Mouse (Mus musculus) heart, embryonic 16.5 days (tissue): ENCODE measurements around the gene Chil5. TPM values are rescaled to one million over a fixed set of nuclear protein-coding genes. Genes with fewer than 3 reads are reported as not detected.
"Not testable (repeated sequence)": the region's sequence is repeated elsewhere in the genome, so short reads cannot be mapped to it uniquely, and the experiment has no call there.

Source experiments
- ATAC-seq: fragments of 200-750 bp; cut with Nextera tagmentation; replicated peaks from 2 replicates; pipeline ENCODE4 v1.8.0; 2017; ENCODE audit warnings: moderate number of reproducible peaks; ENCODE audit not compliant: insufficient read depth, low FRiP score; ENCODE audit errors: extremely low read depth
- H3K27ac ChIP-seq: fragments of 300-500 bp; sonication (generic); 2 replicates; pipeline ENCODE4 v1.5.1; 2014; ENCODE audit warnings: mild to moderate bottlenecking, low read length, control low read depth, moderate library complexity
- H3K27me3 ChIP-seq: fragments of 300-500 bp; sonication (generic); 2 replicates; pipeline ENCODE4 v1.6.1; 2014; ENCODE audit warnings: low read length, mixed read lengths; ENCODE audit not compliant: control insufficient read depth, insufficient read depth
- H3K36me3 ChIP-seq: fragments of 300-500 bp; sonication (generic); 2 replicates; pipeline ENCODE4 v1.6.1; 2014; ENCODE audit not compliant: control insufficient read depth, insufficient read depth
- H3K4me1 ChIP-seq: fragments of 300-500 bp; sonication (generic); 2 replicates; pipeline ENCODE4 v1.6.1; 2014; ENCODE audit warnings: low read length, mixed read lengths; ENCODE audit not compliant: control insufficient read depth, insufficient read depth
- H3K4me2 ChIP-seq: fragments of 300-500 bp; sonication (generic); 2 replicates; pipeline ENCODE4 v1.6.1; 2014; ENCODE audit warnings: low read depth, mild to moderate bottlenecking, control low read depth, low read length
- H3K4me3 ChIP-seq: fragments of 300-500 bp; sonication (generic); 2 replicates; pipeline ENCODE4 v1.5.1; 2014; ENCODE audit warnings: mild to moderate bottlenecking, control low read depth, low read length
- H3K9ac ChIP-seq: fragments of 300-500 bp; sonication (generic); 2 replicates; pipeline ENCODE4 v1.6.1; 2014; ENCODE audit warnings: low read length, control low read depth
- H3K9me3 ChIP-seq: fragments of 300-500 bp; sonication (generic); replicated peaks from 2 replicates; pipeline ENCODE4 v1.6.1; 2016; ENCODE audit warnings: low read length; ENCODE audit not compliant: control insufficient read depth
- WGBS: fragments of 180-500 bp; shearing (Covaris S2); extraction: QIAGEN DNeasy Blood & Tissue Kit; methylation state at CpG from one replicate; pipeline ENCODE4 v1.1.7; 2014; 5-methylcytosine and 5-hydroxymethylcytosine counted together
- polyA plus RNA-seq: library from polyadenylated mRNA; unstranded; fragments of >200 nt; fragmentation: Nextera tagmentation; extraction: Ambion mirVana; gene quantifications from 2 replicates; pipeline ENCODE4 v1.2.1, GENCODE M21; 2015

Gene Chil5
- polyA plus RNA-seq, 1 experiment from 2014 or later: 0.29 TPM

- H3K9me3 ChIP-seq, H3K27me3 ChIP-seq, H3K27ac ChIP-seq, H3K36me3 ChIP-seq, H3K9ac ChIP-seq, H3K4me3 ChIP-seq, ATAC-seq, H3K4me1 ChIP-seq, H3K4me2 ChIP-seq: not testable (repeated sequence)
- 52% methylated on average over 10 of the region's 10 CpGs for whole genome bisulfite sequencing
These were observed 29.3 kb downstream of the Chil5 start for GRCm38 (mm10) chr3:106003360-106003759.

DNA sequence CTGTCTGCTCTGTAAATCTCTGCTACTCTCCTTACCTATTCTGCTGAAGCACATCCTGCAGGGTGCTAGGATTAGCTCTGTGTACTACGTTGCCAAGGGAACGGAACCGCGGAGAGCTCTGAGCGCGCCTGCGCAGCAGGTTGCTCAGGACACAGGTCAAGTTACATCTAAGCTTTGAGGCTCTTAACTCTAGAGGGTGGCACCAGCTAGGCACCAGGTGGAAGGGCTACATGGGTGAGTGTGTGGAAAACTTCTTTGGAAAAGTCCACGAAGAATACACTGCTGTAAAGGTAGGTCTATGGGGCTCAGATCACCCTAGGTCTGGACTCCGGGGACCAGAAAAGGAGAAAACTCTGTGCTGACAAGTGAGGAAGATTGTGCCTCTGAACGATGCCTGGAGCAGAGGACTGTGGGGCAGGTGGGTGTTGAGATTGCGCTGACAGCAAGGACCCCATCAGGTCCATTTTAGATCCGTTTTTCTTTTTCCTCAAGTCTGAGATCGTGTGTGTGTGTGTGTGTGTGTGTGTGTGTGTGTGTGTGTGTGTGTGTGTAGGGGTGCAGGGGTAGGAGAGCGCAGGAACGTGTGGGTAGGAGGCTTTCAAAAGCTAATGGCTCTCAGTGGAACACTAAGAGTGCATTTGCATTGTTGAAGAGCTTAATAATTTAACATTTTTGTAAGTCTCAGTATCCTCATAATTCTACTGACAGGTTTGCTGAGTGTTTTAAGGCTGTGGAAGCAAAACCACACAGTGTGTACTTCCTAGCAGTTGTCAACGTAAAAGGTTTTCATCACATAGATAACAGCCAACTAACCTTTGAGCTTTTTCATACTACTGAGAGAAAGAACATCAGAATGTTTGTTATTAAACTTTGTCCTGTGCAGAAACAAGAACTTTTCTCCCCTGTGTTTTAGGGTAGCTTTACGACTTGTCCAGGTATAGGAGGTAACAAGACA lies 30.9 kb downstream of the Chil5 start:
- Histone ChIP-seq H3K4me3 (peak overlapping the region; percentile 33), H3K9me3 (no peaks in the 10 kb centered on the region), H3K4me1 (peaks cover 8% of the 10 kb centered on the region), H3K36me3 (no peaks in the 10 kb centered on the region), H3K27ac (no peak overlapping the region), H3K27me3 (no peaks in the 10 kb centered on the region), H3K9ac (no peak overlapping the region), H3K4me2 (peak overlapping the region; percentile 60)
- WGBS: 21% methylated on average over 17 of the region's 17 CpGs
- peak; percentile 63; the same call in 1 of the 2 replicates for ATAC-seq

GRCm38 (mm10) chr3:106000707-106001375 lies 31.8 kb downstream of the Chil5 start:
- Histone ChIP-seq H3K9me3 (no peaks in the 10 kb centered on the region), H3K27me3 (no peaks in the 10 kb centered on the region), H3K4me1 (peaks cover 8% of the 10 kb centered on the region), H3K27ac (no peak overlapping the region), H3K36me3 (no peaks in the 10 kb centered on the region), H3K9ac (no peak overlapping the region), H3K4me3 (peak overlapping the region; percentile 33), H3K4me2 (peak overlapping the region; percentile 60)
- WGBS: 18% methylated on average over 11 of the region's 11 CpGs
- no peak for ATAC-seq

DNA sequence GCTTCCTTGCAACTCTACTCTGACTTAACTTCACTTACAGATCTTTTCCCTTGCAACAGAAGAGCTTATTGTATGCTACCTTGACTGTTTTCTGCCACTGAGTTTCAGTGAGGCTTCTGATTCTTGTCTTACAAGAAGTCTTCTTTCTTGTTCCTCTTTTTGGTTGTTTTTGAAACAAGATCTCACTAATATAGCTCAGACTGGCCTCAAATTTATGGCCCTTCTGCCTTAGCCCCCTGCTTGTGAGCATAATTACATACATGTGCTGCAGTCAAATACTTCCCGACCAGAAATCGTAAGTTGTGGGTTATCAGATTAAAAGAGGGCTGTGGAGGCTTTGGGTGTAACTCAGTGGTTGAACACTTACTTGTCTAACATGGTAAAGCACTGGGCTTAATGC lies 37.9 kb downstream of the Chil5 start:
- no peaks in the 10 kb centered on the region for H3K9me3 ChIP-seq
- H3K27me3 ChIP-seq: no peaks in the 10 kb centered on the region
- H3K4me2 ChIP-seq: no peak overlapping the region
- H3K27ac ChIP-seq: no peak overlapping the region
- no peaks in the 10 kb centered on the region for H3K36me3 ChIP-seq
- H3K4me3 ChIP-seq: no peak overlapping the region
- ATAC-seq: no peak
- no peak overlapping the region for H3K9ac ChIP-seq
- 58% methylated on average over 2 of the region's 2 CpGs for WGBS
- H3K4me1 ChIP-seq: no peaks in the 10 kb centered on the region

GRCm38 (mm10) chr3:105991653-105992283 lies 40.8 kb downstream of the Chil5 start:
- H3K4me1 ChIP-seq: no peaks in the 10 kb centered on the region
- no peaks in the 10 kb centered on the region for H3K27me3 ChIP-seq
- H3K4me3 ChIP-seq: no peak overlapping the region
- H3K4me2 ChIP-seq: no peak overlapping the region
- WGBS: 23% methylated on average over 4 of the region's 4 CpGs
- no peak for ATAC-seq
- H3K36me3 ChIP-seq: no peaks in the 10 kb centered on the region
- H3K9ac ChIP-seq: no peak overlapping the region
- no peaks in the 10 kb centered on the region for H3K9me3 ChIP-seq
- no peak overlapping the region for H3K27ac ChIP-seq

DNA sequence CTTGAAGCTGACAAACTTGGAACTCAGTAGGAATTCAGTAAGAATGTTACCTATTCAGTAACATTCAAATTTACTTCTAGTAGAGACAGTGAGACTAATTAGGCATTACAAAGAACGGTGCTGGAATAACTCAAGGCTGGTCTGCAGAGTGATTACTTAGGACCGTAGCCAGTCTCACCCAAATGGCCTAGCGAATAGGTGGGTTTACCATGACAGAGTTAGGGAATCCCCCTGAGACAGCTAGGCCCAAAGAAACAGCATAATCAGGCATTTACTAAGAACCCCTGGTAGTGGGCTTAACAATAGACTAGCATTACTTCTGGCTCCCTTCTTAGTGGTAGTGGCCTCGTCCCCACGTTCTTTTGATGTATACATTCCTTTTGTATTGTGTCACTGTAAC lies 43.0 kb downstream of the Chil5 start:
- H3K36me3 ChIP-seq, H3K4me3 ChIP-seq, H3K9ac ChIP-seq, ATAC-seq, H3K4me2 ChIP-seq, H3K9me3 ChIP-seq, H3K27me3 ChIP-seq, H3K4me1 ChIP-seq, H3K27ac ChIP-seq: not testable (repeated sequence)
- 64% methylated on average over 5 of the region's 5 CpGs for WGBS

DNA sequence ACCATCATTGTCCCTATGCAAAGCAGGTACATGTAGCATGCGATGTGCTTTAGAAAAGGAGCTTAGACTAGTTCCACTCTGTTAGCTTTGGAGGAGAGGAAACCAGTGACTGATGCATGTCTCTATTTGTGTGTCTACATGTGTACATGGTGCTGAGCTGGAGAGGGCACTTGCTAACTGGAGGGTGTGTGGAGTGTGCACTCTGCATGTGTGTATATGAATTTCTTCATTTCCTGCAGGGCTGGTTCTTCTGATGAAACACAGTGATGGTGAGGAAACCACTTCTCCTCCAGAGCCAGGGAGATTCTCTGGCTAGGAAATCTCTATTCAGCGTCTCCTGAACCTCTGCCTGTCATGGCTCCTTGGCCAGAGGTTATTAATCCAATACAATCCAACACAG lies 58.4 kb downstream of the Chil5 start:
- H3K9ac ChIP-seq: no peak overlapping the region
- H3K27ac ChIP-seq: no peak overlapping the region
- no peak overlapping the region for H3K4me3 ChIP-seq
- no peaks in the 10 kb centered on the region for H3K9me3 ChIP-seq
- no peaks in the 10 kb centered on the region for H3K27me3 ChIP-seq
- no peak for ATAC-seq
- WGBS: 79% methylated on average over 2 of the region's 2 CpGs
- H3K4me2 ChIP-seq: no peak overlapping the region
- H3K36me3 ChIP-seq: peaks cover 6% of the 10 kb centered on the region
- no peaks in the 10 kb centered on the region for H3K4me1 ChIP-seq

DNA sequence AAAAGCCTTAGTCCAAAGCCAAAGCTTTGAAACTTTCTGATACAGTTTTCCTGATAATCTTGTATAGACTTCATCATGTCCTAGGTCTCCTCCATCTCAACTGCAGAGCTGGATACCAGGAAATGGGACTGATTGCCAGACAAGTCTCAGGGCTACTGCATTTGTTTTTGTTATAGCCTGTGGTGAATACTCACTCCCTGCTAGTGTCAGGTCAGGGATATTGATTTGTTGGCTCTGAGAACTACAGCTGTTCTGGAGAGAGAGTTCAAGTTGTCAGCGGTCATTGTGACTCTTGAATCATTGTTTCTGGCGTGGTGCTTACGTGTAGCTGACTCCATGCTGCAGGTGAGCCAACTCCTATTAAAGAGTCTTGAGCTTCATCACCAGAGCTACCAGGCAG lies 59.2 kb downstream of the Chil5 start, which contains the start of gene Ovgp1:
Ovgp1 (plus strand) TSS at position 301 of the 400 bp plus-strand sequence.
- peaks cover 13% of the 10 kb centered on the region for H3K36me3 ChIP-seq
- H3K9ac ChIP-seq: no peak within 1 kb of the TSS
- H3K4me1 ChIP-seq: no peaks in the 10 kb centered on the region
- H3K27ac ChIP-seq: no peak within 1 kb of the TSS
- H3K4me3 ChIP-seq: no peak within 1 kb of the TSS
- no peak within 1 kb of the TSS for H3K4me2 ChIP-seq
- ATAC-seq: no peak
- 74% methylated on average over 3 of the region's 3 CpGs for WGBS
- H3K27me3 ChIP-seq: no peaks in the 10 kb centered on the region
- H3K9me3 ChIP-seq: no peaks in the 10 kb centered on the region
